Mouse (Mus musculus) left cerebral cortex, postnatal 25 days (tissue): ENCODE measurements at regions not wholly inside any gene's neighbourhood (a gene's known extent, or its start where the extent isn't known, plus 50 kb on each side); places are given as distances from the start of the nearest gene placed in this dataset.

Experiments used
- DNase-seq, 2 experiments: peaks; one replicate each; pipeline ENCODE4 v3.0.0; 2022; ENCODE audit warnings: low spot score in 2 of 2, mixed read lengths in 1 of 2
- intact Hi-C: fragments of 180-260 bp; cut with DNase I; formaldehyde crosslinking; loops from one replicate; pipeline ENCODE4 v1.15.1; 2025

DNA sequence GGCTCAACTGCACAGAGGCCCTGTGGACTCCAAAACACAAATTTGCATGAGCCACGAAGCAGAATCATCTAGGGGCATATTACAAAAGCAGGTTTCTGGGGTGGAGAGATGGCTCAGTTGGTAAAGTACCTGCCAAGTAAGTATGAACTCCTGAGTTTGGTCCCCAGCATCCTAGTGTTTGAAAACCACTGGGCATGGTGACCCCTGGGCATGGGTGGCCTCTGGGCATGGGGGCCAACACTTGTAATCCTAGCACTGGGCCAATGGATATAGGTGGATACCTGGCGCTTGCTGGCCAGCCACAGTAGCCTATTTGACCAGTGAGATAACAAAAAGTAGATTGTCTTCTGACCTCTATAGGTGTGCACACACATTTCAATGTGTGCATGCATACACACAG, 65.7 kb upstream of the Arid5b start:
- no peak for DNase-seq
- intact Hi-C loops: no loop called here

DNA sequence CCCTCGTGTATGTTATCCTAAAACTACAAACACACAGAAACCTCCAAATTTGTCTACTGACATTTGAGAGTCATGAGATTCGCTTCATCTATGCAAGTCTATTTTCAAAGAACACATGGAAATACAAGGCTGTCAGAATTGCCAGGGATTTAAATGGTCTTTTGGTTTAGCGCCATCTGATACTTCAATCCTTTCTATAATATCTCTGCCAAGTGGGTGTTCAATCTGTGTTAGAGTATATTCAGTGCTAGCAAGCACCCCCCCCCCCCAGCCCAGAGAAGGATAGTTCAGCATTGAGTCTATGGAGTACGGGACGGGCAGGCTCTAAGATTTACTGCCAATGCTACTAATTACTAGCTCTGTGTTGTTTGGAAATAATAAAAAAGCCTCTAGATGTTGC, 55.5 kb upstream of the Arid5b start:
- intact Hi-C loops: no loop called here
- DNase-seq: peak in 1 of 2 experiments; percentile 18
